Mouse (Mus musculus): Measurements from ENCODE around the gene Ccdc186.

DNA sequence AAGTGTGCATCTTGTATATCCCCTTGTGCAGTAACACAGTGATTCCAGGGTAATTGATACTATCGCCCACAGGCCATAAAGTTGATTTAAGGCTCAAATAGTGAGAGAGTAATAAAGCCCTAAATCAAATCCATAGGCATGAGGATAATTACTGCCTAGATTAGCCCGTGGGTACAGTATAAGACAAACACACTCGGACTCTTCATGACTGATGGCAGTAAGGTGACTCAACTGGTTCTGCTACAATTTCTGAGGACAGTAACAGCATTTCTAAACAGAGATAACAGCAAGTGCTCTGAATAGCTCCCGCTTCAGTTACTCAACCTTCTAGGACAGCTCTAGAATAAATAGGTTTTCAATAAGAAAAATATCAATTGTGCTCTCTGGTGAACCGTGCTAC, 14.9 kb downstream of the Ccdc186 start:
- no peak for TF ChIP-seq POLR2A (IDR thresholded peaks at IDR 0.05; ENCODE audit: low read depth, low read length)
- no peak for TF ChIP-seq CTCF (IDR thresholded peaks at IDR 0.05; ENCODE audit: extremely low read depth, insufficient read depth, insufficient read length, insufficient replicate concordance)

Data from spleen, adult 2 months (tissue).